Mouse (Mus musculus): ENCODE data around the gene Armcx3. TPM values are rescaled to one million over a fixed set of nuclear protein-coding genes. Genes with fewer than 3 reads are reported as not detected.
"Not testable (repeated sequence)": the region's sequence is repeated elsewhere in the genome, so short reads cannot be mapped to it uniquely, and the experiment has no call there.

The Armcx3 gene
- polyA plus RNA-seq (2015; fragmentation: Nextera tagmentation; extraction: Ambion mirVana): 66.0 and 70.6 TPM in 2 replicates

GRCm38 (mm10) chrX:134756434-134757292 is at the start of gene Armcx3:
Gene Armcx3, plus strand, starts transcription at chrX:134756595.
- H3K4me3 ChIP-seq (ENCODE audit: low read length): peak within 1 kb of the TSS; percentile 63
- peak; percentile 92 for ATAC-seq (ENCODE audit: low FRiP score, low TSS enrichment)
- 23% methylated on average over 46 of the region's 46 CpGs for WGBS
- H3K27me3 ChIP-seq (ENCODE audit: insufficient read depth, low read length): peaks cover 11% of the 10 kb centered on the region; the same call in 1 of the 2 replicates
- H3K9ac ChIP-seq (replicated peaks; ENCODE audit: low read length): peak within 1 kb of the TSS; percentile 70
- peaks cover 9% of the 10 kb centered on the region; the same call in 1 of the 2 replicates for H3K4me1 ChIP-seq (ENCODE audit: insufficient read depth, low read length)
- peak within 1 kb of the TSS; percentile 53 for H3K4me2 ChIP-seq (replicated peaks; ENCODE audit: low read depth, low read length)
- no peaks in the 10 kb centered on the region for H3K9me3 ChIP-seq (ENCODE audit: low read length)
- peak within 1 kb of the TSS; percentile 77 for H3K27ac ChIP-seq (ENCODE audit: low read length)
- no peaks in the 10 kb centered on the region for H3K36me3 ChIP-seq (ENCODE audit: insufficient read depth, low read length)

- 49% methylated on average over 3 of the region's 3 CpGs for WGBS
- no peak for ATAC-seq (ENCODE audit: low FRiP score, low TSS enrichment)
- Histone ChIP-seq H3K27me3 (ENCODE audit: insufficient read depth, low read length) (peaks cover 17% of the 10 kb centered on the region; the same call in 1 of the 2 replicates), H3K36me3 (ENCODE audit: insufficient read depth, low read length) (peaks cover 10% of the 10 kb centered on the region; the same call in 1 of the 2 replicates), H3K4me1 (ENCODE audit: insufficient read depth, low read length) (no peaks in the 10 kb centered on the region), H3K9ac (replicated peaks; ENCODE audit: low read length) (no peak overlapping the region), H3K9me3 (ENCODE audit: low read length) (no peaks in the 10 kb centered on the region), H3K4me2 (replicated peaks; ENCODE audit: low read depth, low read length) (no peak overlapping the region), H3K4me3 (ENCODE audit: low read length) (no peak overlapping the region), H3K27ac (ENCODE audit: low read length) (no peak overlapping the region)
These were observed 39.5 kb upstream of the Armcx3 start for GRCm38 (mm10) chrX:134716863-134717262.

GRCm38 (mm10) chrX:134717752-134718308 is 38.6 kb upstream of the Armcx3 start, which contains the start of gene Armcx1:
Gene Armcx1, plus strand, starts transcription at chrX:134717963.
- Histone ChIP-seq H3K27ac (ENCODE audit: low read length) (peak within 1 kb of the TSS; percentile 93), H3K4me2 (replicated peaks; ENCODE audit: low read depth, low read length) (peak within 1 kb of the TSS; percentile 53), H3K9ac (replicated peaks; ENCODE audit: low read length) (peak within 1 kb of the TSS; percentile 69), H3K27me3 (ENCODE audit: insufficient read depth, low read length) (peaks cover 15% of the 10 kb centered on the region; the same call in 1 of the 2 replicates), H3K36me3 (ENCODE audit: insufficient read depth, low read length) (peaks cover 10% of the 10 kb centered on the region; the same call in 1 of the 2 replicates), H3K4me1 (ENCODE audit: insufficient read depth, low read length) (no peaks in the 10 kb centered on the region), H3K4me3 (ENCODE audit: low read length) (peak within 1 kb of the TSS; percentile 57), H3K9me3 (ENCODE audit: low read length) (no peaks in the 10 kb centered on the region)
- ATAC-seq (ENCODE audit: low FRiP score, low TSS enrichment): peak; percentile 96
- WGBS: 24% methylated on average over 16 of the region's 16 CpGs

- H3K36me3 ChIP-seq (ENCODE audit: insufficient read depth, low read length): peaks cover 10% of the 10 kb centered on the region; the same call in 1 of the 2 replicates
- H3K4me3 ChIP-seq (ENCODE audit: low read length): peak overlapping the region; percentile 57
- peak overlapping the region; percentile 53 for H3K4me2 ChIP-seq (replicated peaks; ENCODE audit: low read depth, low read length)
- ATAC-seq (ENCODE audit: low FRiP score, low TSS enrichment): peak; percentile 90
- no peaks in the 10 kb centered on the region for H3K9me3 ChIP-seq (ENCODE audit: low read length)
- no peaks in the 10 kb centered on the region for H3K4me1 ChIP-seq (ENCODE audit: insufficient read depth, low read length)
- peak overlapping the region; percentile 93 for H3K27ac ChIP-seq (ENCODE audit: low read length)
- WGBS: 32% methylated on average over 14 of the region's 14 CpGs
- peak overlapping the region; percentile 69 for H3K9ac ChIP-seq (replicated peaks; ENCODE audit: low read length)
- peaks cover 15% of the 10 kb centered on the region; the same call in 1 of the 2 replicates for H3K27me3 ChIP-seq (ENCODE audit: insufficient read depth, low read length)
These were observed 37.9 kb upstream of the Armcx3 start for GRCm38 (mm10) chrX:134718524-134718923.

- H3K4me2 ChIP-seq (replicated peaks; ENCODE audit: low read depth, low read length); H3K9ac ChIP-seq (replicated peaks; ENCODE audit: low read length); H3K4me1 ChIP-seq (ENCODE audit: insufficient read depth, low read length); H3K36me3 ChIP-seq (ENCODE audit: insufficient read depth, low read length); H3K4me3 ChIP-seq (ENCODE audit: low read length); H3K27me3 ChIP-seq (ENCODE audit: insufficient read depth, low read length); H3K9me3 ChIP-seq (ENCODE audit: low read length): not testable (repeated sequence)
- peak; percentile 91 for ATAC-seq (ENCODE audit: low FRiP score, low TSS enrichment)
- 33% methylated on average over 2 of the region's 2 CpGs for WGBS
- H3K27ac ChIP-seq (ENCODE audit: low read length): 0 out of 2 replicates have a peak overlapping the region, but pooled peaks have one; percentile 24
These were observed 32.6 kb upstream of the Armcx3 start for GRCm38 (mm10) chrX:134723762-134724161.

- Histone ChIP-seq H3K4me2 (replicated peaks; ENCODE audit: low read depth, low read length) (no peak overlapping the region), H3K27me3 (ENCODE audit: insufficient read depth, low read length) (peaks cover 15% of the 10 kb centered on the region; the same call in 1 of the 2 replicates), H3K9ac (replicated peaks; ENCODE audit: low read length) (no peak overlapping the region), H3K36me3 (ENCODE audit: insufficient read depth, low read length) (no peaks in the 10 kb centered on the region), H3K9me3 (ENCODE audit: low read length) (no peaks in the 10 kb centered on the region), H3K4me1 (ENCODE audit: insufficient read depth, low read length) (no peaks in the 10 kb centered on the region), H3K27ac (ENCODE audit: low read length) (no peak overlapping the region), H3K4me3 (ENCODE audit: low read length) (no peak overlapping the region)
- WGBS: 44% methylated on average over 4 of the region's 4 CpGs
- ATAC-seq (ENCODE audit: low FRiP score, low TSS enrichment): no peak
These were observed 26.6 kb upstream of the Armcx3 start for GRCm38 (mm10) chrX:134729778-134730177.

- H3K4me1 ChIP-seq (ENCODE audit: insufficient read depth, low read length): no peaks in the 10 kb centered on the region
- H3K9ac ChIP-seq (replicated peaks; ENCODE audit: low read length): no peak overlapping the region
- H3K9me3 ChIP-seq (ENCODE audit: low read length): no peaks in the 10 kb centered on the region
- H3K27me3 ChIP-seq (ENCODE audit: insufficient read depth, low read length): peaks cover 16% of the 10 kb centered on the region; the same call in 1 of the 2 replicates
- no peaks in the 10 kb centered on the region for H3K36me3 ChIP-seq (ENCODE audit: insufficient read depth, low read length)
- 90% methylated on average over 1 of the region's 1 CpGs for WGBS
- no peak overlapping the region for H3K4me2 ChIP-seq (replicated peaks; ENCODE audit: low read depth, low read length)
- H3K27ac ChIP-seq (ENCODE audit: low read length): no peak overlapping the region
- H3K4me3 ChIP-seq (ENCODE audit: low read length): no peak overlapping the region
- no peak for ATAC-seq (ENCODE audit: low FRiP score, low TSS enrichment)
These were observed 18.6 kb upstream of the Armcx3 start for GRCm38 (mm10) chrX:134737796-134738195.

- H3K36me3 ChIP-seq (ENCODE audit: insufficient read depth, low read length): no peaks in the 10 kb centered on the region
These were observed 17.2 kb upstream of the Armcx3 start for GRCm38 (mm10) chrX:134739160-134739559.

GRCm38 (mm10) chrX:134741862-134742261 is 14.5 kb upstream of the Armcx3 start:
- no peak for ATAC-seq (ENCODE audit: low FRiP score, low TSS enrichment)
- H3K9ac ChIP-seq (replicated peaks; ENCODE audit: low read length): no peak overlapping the region
- H3K27ac ChIP-seq (ENCODE audit: low read length): no peak overlapping the region
- no peaks in the 10 kb centered on the region for H3K9me3 ChIP-seq (ENCODE audit: low read length)
- no peak overlapping the region for H3K4me3 ChIP-seq (ENCODE audit: low read length)
- no peak overlapping the region for H3K4me2 ChIP-seq (replicated peaks; ENCODE audit: low read depth, low read length)
- no peaks in the 10 kb centered on the region for H3K4me1 ChIP-seq (ENCODE audit: insufficient read depth, low read length)
- WGBS: 56% methylated on average over 5 of the region's 5 CpGs
- H3K36me3 ChIP-seq (ENCODE audit: insufficient read depth, low read length): no peaks in the 10 kb centered on the region
- peaks cover 11% of the 10 kb centered on the region; the same call in 1 of the 2 replicates for H3K27me3 ChIP-seq (ENCODE audit: insufficient read depth, low read length)

More at GRCm38 (mm10) chrX:134739160-134739559, 17.2 kb upstream of the Armcx3 start:
- 62% methylated on average over 4 of the region's 4 CpGs for WGBS
- Histone ChIP-seq H3K27ac (ENCODE audit: low read length) (no peak overlapping the region), H3K4me2 (replicated peaks; ENCODE audit: low read depth, low read length) (no peak overlapping the region), H3K9ac (replicated peaks; ENCODE audit: low read length) (no peak overlapping the region), H3K4me1 (ENCODE audit: insufficient read depth, low read length) (no peaks in the 10 kb centered on the region), H3K27me3 (ENCODE audit: insufficient read depth, low read length) (peaks cover 17% of the 10 kb centered on the region; the same call in 1 of the 2 replicates), H3K4me3 (ENCODE audit: low read length) (no peak overlapping the region), H3K9me3 (ENCODE audit: low read length) (no peaks in the 10 kb centered on the region)
- no peak for ATAC-seq (ENCODE audit: low FRiP score, low TSS enrichment)
